Mouse (Mus musculus) heart, adult 10 weeks (tissue): Measurements from ENCODE around the gene Nxnl2. TPM values are rescaled to one million over a fixed set of nuclear protein-coding genes. Genes with fewer than 3 reads are reported as not detected.

Source experiments
- polyA plus RNA-seq: library from polyadenylated mRNA; stranded (reverse); fragments of 350-450 nt; fragmentation: Illumina TruSeq; extraction: RNeasy Lipid Tissue Mini Kit (QIAGEN cat#74804); gene quantifications from one replicate; pipeline ENCODE4 v1.2.3, GENCODE M21; 2014; ENCODE audit warnings: low read depth, low replicate concordance

Nxnl2 gene
- 0.81 TPM for polyA plus RNA-seq

DNA sequence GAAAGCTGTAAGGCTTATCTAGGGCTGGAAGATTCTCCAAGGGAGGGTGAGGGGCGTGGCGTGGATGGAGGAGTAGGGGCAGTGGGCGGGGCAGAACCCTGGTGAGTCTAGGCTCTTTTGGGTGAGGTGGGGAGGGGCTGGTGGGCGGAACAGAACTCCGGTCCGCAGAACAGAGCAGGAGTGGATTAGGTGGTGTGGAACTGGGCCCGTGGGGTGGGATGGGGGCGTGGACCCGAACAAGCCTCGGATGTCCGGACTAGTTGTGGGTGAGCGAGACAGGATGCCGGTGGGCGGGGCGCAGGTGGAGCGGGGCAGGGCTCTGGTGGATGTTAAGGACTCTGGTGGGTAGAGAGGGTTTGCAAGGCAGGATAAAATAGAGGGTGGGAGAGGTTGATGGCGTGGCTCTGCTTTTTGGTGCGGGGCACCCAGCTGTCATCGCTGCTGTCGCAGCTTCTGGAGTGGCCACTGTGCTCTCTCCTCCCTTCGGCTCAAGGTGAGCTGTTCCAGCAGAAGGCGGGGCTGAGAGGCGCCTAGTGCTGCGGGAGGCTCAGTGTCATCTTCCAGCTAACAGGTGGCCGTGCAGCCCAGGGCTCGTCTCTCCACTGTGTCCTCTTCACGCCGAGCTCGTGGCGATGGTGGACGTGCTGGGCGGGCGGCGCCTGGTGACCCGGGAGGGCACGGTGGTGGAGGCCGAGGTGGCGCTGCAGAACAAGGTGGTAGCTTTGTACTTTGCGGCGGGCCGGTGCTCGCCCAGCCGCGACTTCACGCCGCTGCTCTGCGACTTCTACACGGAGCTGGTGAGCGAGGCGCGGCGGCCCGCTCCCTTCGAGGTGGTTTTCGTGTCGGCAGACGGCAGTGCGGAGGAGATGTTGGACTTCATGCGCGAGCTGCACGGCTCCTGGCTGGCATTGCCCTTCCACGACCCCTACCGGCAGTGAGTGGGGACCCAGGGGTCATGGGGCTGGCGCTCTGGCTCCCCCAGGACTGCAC is at the start of gene Nxnl2:
TSS of gene Nxnl2 (plus strand) at position 332 of the 990 bp plus-strand sequence.

Other genes starting within 250 kb of the Nxnl2 start
- 22.8 TPM for gene Spin1, start 70.1 kb upstream of the Nxnl2 start, polyA plus RNA-seq
- gene S1pr3, start 237.6 kb downstream of the Nxnl2 start, polyA plus RNA-seq, result 12.4 TPM